Mouse (Mus musculus) frontal cortex, adult 2 months (tissue): ENCODE measurements around the gene Fbxo6. TPM values are rescaled to one million over a fixed set of nuclear protein-coding genes. Genes with fewer than 3 reads are reported as not detected.
"Not testable (repeated sequence)": the region's sequence is repeated elsewhere in the genome, so short reads cannot be mapped to it uniquely, and the experiment has no call there.

Source experiments
- DNase-seq, 2 experiments: peaks; one replicate each; pipeline ENCODE4 v3.0.0; 2022; ENCODE audit warnings: low spot score in 1 of 2; ENCODE audit errors: extremely low spot score in 1 of 2
- polyA plus RNA-seq: library from polyadenylated mRNA; depleted of rRNA; stranded (reverse); fragments of >200 nt; gene quantifications from 2 replicates; pipeline ENCODE4 v1.2.3, GENCODE M21; 2012; rRNA removed

Gene Fbxo6
- 33.9 and 40.0 TPM in 2 replicates for polyA plus RNA-seq

DNA sequence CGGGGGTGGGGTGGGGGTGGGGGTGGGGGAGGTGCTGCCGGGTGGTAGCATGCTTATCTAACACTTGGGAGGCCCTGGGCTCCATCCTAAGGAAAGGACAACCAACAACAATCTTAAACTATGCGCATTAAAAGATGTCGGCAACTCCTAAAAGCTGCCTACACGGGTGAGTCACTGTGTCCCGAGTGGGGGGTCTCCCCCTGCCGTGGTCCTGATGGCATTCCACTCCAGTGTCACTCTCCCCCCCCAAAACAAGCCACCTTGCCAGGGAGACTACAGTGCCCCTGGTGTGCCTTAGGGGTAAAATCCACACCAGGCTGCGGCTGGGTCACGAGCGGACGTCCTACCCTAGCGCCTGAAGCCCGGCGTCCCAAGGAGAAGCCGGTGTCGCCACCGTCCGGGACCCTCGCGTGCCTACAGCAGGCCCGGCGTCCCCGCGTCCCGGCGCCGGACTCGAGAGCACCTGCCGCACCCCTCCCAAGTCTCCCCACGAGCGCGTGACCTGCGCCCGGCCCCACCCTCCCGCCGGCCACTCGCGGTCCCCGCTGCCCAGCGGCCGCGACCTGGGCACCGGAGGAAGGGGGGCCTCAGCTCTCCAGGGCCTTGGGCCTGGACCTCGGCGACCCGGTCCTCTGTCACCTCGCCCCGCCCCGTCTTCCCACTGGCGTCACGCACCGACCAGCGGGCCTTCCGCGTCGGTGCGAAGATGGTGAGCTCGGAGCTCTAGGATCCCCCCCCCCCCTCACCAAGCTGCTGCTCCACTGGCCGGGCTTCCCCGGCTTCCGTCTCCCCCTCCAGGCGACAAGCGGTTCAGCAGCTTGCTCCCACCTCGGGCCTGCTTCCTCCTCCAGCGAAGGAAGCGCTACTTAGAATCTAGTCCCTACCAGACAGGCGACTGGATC is at the start of gene Fbxo6:
Gene Fbxo6, minus strand, starts transcription at position 874 of the 902 bp plus-strand sequence.
- peak; percentile 82 to 88 for DNase-seq

DNA sequence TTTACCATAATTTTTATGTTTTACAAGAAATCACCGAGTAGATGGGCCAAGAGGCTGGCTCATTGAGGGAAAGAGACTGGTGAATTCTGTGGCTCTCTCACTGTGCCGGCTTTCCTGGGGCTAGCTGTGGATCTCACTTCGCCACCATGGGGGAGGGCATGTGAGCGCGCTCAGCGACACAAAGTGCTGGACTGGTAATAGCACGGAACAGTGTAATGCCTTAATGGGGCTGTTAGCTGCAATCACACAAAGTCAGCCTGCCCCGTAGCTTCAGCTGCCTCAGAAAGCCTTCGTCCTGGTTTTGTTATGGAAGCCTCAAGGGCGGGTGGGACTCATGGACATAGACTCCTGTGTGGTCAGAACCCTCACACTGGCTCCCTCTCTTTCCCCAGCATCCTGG is 46.8 kb upstream of the Fbxo6 start:
- no peak for DNase-seq

DNA sequence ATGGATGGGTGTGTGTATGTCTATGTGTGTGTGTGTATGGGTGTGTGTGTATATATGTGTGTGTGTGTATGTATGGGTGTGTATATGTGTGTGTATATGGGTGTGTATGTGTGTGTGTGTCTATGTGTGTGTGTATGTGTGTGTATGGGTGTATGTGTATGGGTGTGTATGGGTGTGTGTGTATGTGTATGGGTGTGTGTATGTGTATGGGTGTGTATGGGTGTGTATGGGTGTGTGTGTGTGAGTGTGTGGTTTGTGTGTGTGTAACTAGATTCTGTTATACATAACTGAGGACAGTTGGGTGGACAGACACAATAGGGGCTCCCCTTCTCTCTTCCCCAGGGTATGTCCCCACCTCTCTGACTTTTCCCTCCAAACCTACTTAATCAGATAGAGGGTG is 42.5 kb upstream of the Fbxo6 start:
- DNase-seq, result no peak

DNA sequence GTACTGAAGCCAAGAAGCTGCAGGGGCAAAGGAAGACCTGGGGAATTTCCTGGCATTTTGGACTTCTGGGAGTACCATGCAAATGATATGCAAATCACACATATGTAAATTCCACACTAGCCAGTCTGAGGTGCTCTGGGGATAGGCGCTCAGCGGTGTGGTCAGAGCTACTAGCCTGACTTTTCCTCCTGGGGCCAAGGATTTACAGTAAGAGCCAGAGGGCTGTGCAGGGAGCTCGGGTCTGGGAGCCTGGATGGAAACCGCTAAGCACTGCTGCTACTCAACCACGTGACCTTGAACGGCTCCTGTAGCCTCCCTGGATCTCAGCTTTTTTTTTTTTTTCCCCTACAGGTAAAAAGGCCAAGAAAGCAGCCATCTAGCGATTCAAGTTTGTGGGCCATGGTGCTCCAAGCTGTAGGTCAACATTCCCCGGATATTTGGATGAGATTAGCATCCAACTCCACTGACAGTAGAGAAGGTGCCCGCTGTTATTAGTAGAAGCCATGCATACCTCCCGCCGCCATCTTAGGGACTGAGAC is 40.8 kb upstream of the Fbxo6 start:
- no peak for DNase-seq

DNA sequence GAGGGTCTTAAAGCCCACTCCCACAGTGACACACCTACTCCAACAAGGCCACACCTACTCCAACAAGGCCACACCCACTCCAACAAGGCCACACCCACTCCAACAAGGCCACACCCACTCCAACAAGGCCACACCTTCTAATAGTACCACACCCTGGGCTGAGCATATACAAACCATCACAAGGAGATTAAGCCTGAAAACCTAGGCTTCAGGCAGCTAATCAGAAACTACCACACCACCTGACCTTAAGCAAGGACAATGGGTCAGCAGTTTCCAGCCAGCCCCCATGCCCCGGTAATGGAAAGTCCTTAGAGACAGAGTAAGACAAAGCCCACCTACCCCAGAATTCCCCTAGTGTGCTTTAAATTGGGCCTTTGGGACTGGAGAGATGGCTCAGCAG is 36.8 kb upstream of the Fbxo6 start:
- not testable (repeated sequence) for DNase-seq

- no peak for DNase-seq
Observed at GRCm38 (mm10) chr4:148185819-148186218, 33.9 kb upstream of the Fbxo6 start.

- DNase-seq, result no peak
Observed at GRCm38 (mm10) chr4:148184564-148184963, 32.6 kb upstream of the Fbxo6 start.

GRCm38 (mm10) chr4:148182363-148182762 is 30.4 kb upstream of the Fbxo6 start:
- DNase-seq, result no peak

GRCm38 (mm10) chr4:148181483-148181882 is 29.5 kb upstream of the Fbxo6 start:
- DNase-seq, result no peak

- no peak for DNase-seq
Observed at GRCm38 (mm10) chr4:148177716-148178115, 25.8 kb upstream of the Fbxo6 start.

DNA sequence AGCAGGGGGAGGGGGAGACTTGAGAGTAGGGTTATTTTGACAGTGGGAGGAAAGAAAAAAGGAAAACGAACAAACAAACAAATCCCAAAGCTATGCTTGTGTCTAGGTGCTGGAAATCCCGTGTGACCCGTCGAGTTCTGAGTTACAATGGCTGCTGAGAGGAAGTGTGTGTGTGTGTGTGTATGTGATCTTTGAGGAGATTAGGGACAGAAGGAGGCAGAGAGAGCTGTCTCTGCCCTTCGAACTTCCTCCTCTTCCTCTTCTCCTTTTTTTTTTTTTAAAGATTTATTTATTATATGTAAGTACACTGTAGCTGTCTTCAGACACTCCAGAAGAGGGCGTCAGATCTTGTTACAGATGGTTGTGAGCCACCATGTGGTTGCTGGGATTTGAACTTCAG is 24.7 kb upstream of the Fbxo6 start:
- not testable (repeated sequence) for DNase-seq

GRCm38 (mm10) chr4:148174495-148174862 is 22.5 kb upstream of the Fbxo6 start:
- no peak for DNase-seq

GRCm38 (mm10) chr4:148173811-148174494 is 22.0 kb upstream of the Fbxo6 start:
- peak in 1 of 2 experiments; percentile 71 for DNase-seq

DNA sequence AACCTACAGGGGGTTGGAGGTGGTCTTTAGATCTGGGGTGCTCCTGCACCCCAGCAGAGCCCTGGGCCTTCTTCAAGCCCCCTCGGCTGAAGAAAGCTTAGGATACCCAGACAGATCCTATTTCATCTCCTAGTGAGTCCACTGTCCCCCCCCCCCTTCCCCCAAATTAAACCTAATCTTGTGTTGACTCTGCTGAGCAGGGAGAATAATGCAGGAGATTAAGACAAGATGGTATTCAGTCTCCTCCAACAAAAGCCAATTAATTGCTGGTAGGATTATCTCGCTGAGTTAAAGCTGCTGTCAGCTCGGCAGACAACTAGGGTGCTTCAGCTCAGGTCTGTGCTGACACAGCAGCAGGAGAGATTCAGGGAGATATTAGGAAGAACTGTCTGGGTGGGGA is 19.3 kb upstream of the Fbxo6 start:
- DNase-seq, result no peak

GRCm38 (mm10) chr4:148170842-148171241 is 18.9 kb upstream of the Fbxo6 start:
- DNase-seq, result peak in 1 of 2 experiments; percentile 84

GRCm38 (mm10) chr4:148169586-148169985 is 17.6 kb upstream of the Fbxo6 start:
- DNase-seq, result no peak

GRCm38 (mm10) chr4:148168287-148168686 is 16.3 kb upstream of the Fbxo6 start:
- DNase-seq, result peak in 1 of 2 experiments; percentile 74

DNA sequence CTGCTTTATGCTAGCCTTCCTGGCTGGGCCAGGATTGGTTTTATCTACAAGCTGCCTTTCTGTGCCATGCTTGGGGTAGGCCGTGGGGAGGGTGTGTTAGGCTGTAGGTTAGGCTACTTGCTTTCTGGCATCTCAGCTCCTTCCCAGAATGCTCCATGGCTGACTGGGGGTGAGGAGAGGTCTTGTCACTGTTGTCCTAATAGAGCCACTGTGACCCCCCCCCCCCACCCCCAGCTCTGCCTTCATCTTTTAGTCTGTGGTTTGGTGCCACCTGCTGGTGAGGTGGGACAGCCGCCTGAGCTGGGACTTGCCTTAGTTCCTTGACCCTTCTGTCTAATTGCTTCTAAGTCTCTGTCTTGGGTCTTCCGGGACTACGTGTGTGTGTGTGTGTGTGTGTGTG is 15.0 kb upstream of the Fbxo6 start:
- DNase-seq, result peak in 1 of 2 experiments; percentile 83

- peak; percentile 72 to 78 for DNase-seq
Observed at GRCm38 (mm10) chr4:148166431-148166830, 14.5 kb upstream of the Fbxo6 start.

GRCm38 (mm10) chr4:148165551-148165950 is 13.6 kb upstream of the Fbxo6 start:
- no peak for DNase-seq

GRCm38 (mm10) chr4:148164461-148164860 is 12.5 kb upstream of the Fbxo6 start:
- no peak for DNase-seq
